Mouse (Mus musculus) neural tube, embryonic 15.5 days (tissue): Measurements from ENCODE around the gene Tnip1. TPM values are rescaled to one million over a fixed set of nuclear protein-coding genes. Genes with fewer than 3 reads are reported as not detected.

Experiments
- ATAC-seq: fragments of 200-750 bp; cut with Nextera tagmentation; 2 replicates; pipeline ENCODE4 v1.8.0; 2017; ENCODE audit warnings: mild to moderate bottlenecking, moderate TSS enrichment, moderate library complexity; ENCODE audit not compliant: low FRiP score
- H3K27ac ChIP-seq: fragments of 300-500 bp; sonication (generic); replicated peaks from 2 replicates; pipeline ENCODE4 v1.5.1; 2015; ENCODE audit warnings: mild to moderate bottlenecking, inconsistent platforms
- H3K27me3 ChIP-seq: fragments of 300-500 bp; sonication (generic); replicated peaks from 2 replicates; pipeline ENCODE4 v1.6.1; 2015; ENCODE audit warnings: inconsistent platforms
- H3K36me3 ChIP-seq: fragments of 300-500 bp; sonication (generic); 2 replicates; pipeline ENCODE4 v1.6.1; 2015; ENCODE audit warnings: inconsistent platforms
- H3K4me1 ChIP-seq: fragments of 300-500 bp; sonication (generic); 2 replicates; pipeline ENCODE4 v1.6.1; 2015; ENCODE audit warnings: inconsistent platforms
- H3K4me2 ChIP-seq: fragments of 300-500 bp; sonication (generic); 2 replicates; pipeline ENCODE4 v1.6.1; 2015; ENCODE audit warnings: inconsistent platforms, mild to moderate bottlenecking, moderate library complexity
- H3K4me3 ChIP-seq: fragments of 300-500 bp; sonication (generic); replicated peaks from 2 replicates; pipeline ENCODE4 v1.5.1; 2015; ENCODE audit warnings: mild to moderate bottlenecking, inconsistent platforms
- H3K9ac ChIP-seq: fragments of 300-500 bp; sonication (generic); replicated peaks from 2 replicates; pipeline ENCODE4 v1.6.1; 2015; ENCODE audit warnings: mild to moderate bottlenecking, inconsistent platforms
- H3K9me3 ChIP-seq: fragments of 300-500 bp; sonication (generic); replicated peaks from 2 replicates; pipeline ENCODE4 v1.6.1; 2016; ENCODE audit warnings: inconsistent platforms
- WGBS: fragments of 180-500 bp; shearing (Covaris S2); methylation state at CpG from one replicate; pipeline ENCODE4 v1.1.7; 2015; ENCODE audit warnings: mixed read lengths; 5-methylcytosine and 5-hydroxymethylcytosine counted together
- polyA plus RNA-seq: library from polyadenylated mRNA; unstranded; fragments of >200 nt; fragmentation: Nextera tagmentation; extraction: Ambion mirVana; gene quantifications from 2 replicates; pipeline ENCODE4 v1.2.1, GENCODE M21; 2015

Tnip1 gene
- polyA plus RNA-seq, 1 experiment from 2014 or later = 20.0 TPM

DNA sequence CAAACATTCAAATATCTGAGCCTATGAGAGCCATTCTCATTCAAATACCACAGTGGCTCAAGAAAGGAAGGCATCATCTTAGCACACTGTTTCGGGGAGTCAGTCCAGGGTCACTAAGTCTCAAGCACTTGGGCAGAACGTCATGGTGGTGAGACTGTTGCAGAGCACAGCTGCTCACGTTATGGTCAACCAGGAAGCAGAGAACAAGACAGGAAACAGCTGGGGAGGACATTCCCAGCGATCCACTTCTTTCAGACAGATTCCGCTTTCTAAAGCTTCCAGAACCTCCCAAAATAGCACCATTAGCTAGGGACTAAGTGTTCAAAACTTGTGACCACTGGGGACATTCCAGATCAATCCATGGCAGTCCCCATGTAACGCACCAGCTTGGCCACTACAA lies 74.8 kb downstream of the Tnip1 start:
- 86% methylated on average over 6 of the region's 6 CpGs for WGBS
- H3K4me2 ChIP-seq = no peak overlapping the region
- ATAC-seq = no peak
- H3K4me1 ChIP-seq = no peaks in the 10 kb centered on the region; the same call in 1 of the 2 replicates
- no peak overlapping the region for H3K9ac ChIP-seq
- H3K27me3 ChIP-seq = no peaks in the 10 kb centered on the region
- H3K36me3 ChIP-seq = no peaks in the 10 kb centered on the region
- H3K27ac ChIP-seq = no peak overlapping the region
- no peak overlapping the region for H3K4me3 ChIP-seq
- H3K9me3 ChIP-seq = no peaks in the 10 kb centered on the region

DNA sequence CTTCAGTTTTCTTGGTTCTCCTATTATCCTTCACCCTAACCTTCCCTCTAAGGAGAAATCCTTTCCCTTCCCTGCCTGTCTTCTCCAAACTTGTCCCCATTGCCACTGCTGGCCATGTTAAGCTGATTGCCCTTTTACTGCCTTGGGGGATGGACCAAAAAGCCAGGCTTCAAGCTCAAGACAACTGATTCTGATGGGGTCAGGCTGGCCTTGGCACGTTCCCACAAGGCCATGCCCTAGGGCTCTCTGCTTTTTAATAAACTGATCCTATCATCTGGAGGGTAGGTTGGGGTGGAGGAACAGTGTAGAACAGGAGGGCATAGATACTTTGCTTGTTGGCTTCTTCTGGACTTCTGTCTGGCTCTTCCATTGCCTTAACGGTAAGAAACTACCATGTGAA lies 77.3 kb downstream of the Tnip1 start:
- Histone ChIP-seq H3K4me1 (no peaks in the 10 kb centered on the region; the same call in 1 of the 2 replicates), H3K27ac (no peak overlapping the region), H3K9me3 (no peaks in the 10 kb centered on the region), H3K4me2 (no peak overlapping the region), H3K27me3 (no peaks in the 10 kb centered on the region), H3K4me3 (no peak overlapping the region), H3K9ac (no peak overlapping the region), H3K36me3 (no peaks in the 10 kb centered on the region)
- WGBS = 72% methylated on average over 2 of the region's 2 CpGs
- ATAC-seq = no peak

DNA sequence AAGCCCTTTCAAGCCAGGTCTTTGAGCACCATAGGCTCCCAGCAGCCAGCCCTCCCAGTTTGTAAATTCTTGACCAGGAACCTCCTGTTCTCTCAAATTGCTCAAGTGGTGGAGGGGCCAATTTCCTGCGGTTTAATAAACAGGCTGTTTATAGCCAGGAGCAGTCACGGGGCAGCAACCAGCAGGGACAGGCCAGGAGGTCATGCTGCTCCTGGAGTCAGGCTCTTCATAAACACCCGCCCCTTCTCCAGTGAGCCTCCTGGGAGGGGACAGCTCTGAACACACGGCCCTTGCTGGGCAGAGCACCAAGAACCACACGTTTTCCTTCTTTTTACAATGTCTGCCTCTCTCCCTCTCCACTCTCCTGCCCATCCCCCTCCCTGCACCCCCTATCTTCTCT lies 77.8 kb downstream of the Tnip1 start:
- Histone ChIP-seq H3K4me3 (no peak overlapping the region), H3K4me1 (no peaks in the 10 kb centered on the region; the same call in 1 of the 2 replicates)

DNA sequence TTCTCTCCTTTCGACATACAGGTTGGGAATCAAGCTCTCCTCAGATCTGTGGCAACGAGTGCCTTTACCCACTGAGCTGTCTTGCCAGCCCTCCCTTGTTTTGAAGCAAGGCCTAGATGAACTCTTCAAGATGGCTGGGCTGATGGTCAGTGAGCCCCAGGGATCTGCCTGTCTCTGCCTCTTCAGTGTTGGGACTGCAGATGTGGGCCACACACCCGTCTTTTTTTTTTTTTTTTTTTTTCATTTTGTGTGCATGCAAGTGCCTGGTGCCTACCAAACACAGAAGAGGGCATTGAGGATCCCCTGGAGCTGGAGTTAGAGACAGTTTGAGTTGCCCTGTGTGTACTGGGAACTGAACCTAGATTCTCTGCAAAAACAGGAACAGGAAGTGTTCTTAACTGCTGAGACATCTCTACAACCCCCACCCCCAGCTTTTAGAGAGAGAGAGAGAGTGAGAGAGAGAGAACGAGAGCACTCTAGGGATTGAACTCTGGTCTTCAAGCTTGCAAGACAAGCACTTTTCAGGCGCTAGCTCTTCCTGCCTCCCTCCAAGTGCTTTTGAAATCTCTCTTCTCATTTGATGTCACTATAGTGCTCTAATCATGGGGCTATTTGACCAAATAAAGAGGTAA lies 78.4 kb downstream of the Tnip1 start:
- Histone ChIP-seq H3K4me1 (no peaks in the 10 kb centered on the region; the same call in 1 of the 2 replicates), H3K9me3 (no peaks in the 10 kb centered on the region), H3K36me3 (no peaks in the 10 kb centered on the region), H3K4me2 (no peak overlapping the region), H3K4me3 (no peak overlapping the region), H3K9ac (no peak overlapping the region), H3K27ac (no peak overlapping the region), H3K27me3 (no peaks in the 10 kb centered on the region)
- WGBS = 70% methylated on average over 5 of the region's 5 CpGs
- ATAC-seq = no peak

More for the DNA sequence above, 77.8 kb downstream of the Tnip1 start:
- H3K4me2 ChIP-seq = no peak overlapping the region
- no peak for ATAC-seq
- no peaks in the 10 kb centered on the region for H3K27me3 ChIP-seq
- no peak overlapping the region for H3K27ac ChIP-seq
- no peaks in the 10 kb centered on the region for H3K9me3 ChIP-seq
- no peaks in the 10 kb centered on the region for H3K36me3 ChIP-seq
- WGBS = 8% methylated on average over 5 of the region's 5 CpGs
- no peak overlapping the region for H3K9ac ChIP-seq

DNA sequence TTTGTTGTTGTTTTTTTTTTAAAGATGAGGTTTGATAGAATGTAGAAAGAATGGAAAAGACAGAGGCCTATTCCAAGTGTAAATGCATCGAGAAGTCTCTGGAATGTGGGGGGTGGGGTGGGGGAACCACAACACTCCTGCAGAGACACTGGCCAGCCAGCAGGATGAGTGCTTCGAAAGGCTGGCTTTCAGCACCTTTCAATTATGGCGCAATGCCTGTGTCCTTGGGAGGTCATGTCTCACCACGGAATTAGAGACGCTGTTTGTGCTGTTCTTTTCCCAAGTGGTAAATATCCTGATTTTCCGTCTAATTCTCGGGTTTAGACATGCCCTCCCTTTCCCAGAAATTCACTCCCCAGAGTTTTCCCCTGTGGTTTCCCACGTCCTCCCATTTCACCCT lies 80.0 kb downstream of the Tnip1 start:
- no peaks in the 10 kb centered on the region for H3K9me3 ChIP-seq
- WGBS = 50% methylated on average over 8 of the region's 8 CpGs
- H3K27ac ChIP-seq = no peak overlapping the region
- no peak overlapping the region for H3K4me2 ChIP-seq
- ATAC-seq = no peak
- H3K4me3 ChIP-seq = no peak overlapping the region
- H3K36me3 ChIP-seq = no peaks in the 10 kb centered on the region
- no peak overlapping the region for H3K9ac ChIP-seq
- H3K27me3 ChIP-seq = no peaks in the 10 kb centered on the region
- H3K4me1 ChIP-seq = no peaks in the 10 kb centered on the region; the same call in 1 of the 2 replicates

DNA sequence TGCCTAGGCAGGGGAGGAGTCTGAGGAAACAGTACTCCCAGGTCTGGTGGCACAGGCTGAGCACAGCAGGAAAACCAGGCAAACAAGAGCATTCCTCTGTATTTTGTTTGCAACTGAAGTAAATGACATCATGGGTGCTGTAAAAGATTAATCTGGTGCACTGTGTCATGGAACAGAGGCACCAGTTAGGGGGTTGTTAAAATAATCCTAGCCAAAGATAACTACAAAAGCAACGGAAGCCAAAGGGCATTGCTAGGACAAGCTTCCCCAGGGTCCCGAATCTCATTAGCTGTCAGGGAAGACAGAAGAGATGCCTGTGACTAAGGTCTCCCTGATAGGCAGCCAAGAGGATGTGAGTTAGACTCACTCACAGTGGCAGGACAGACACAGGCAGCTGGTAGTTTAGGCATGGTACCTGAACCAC lies 81.7 kb downstream of the Tnip1 start:
- H3K4me1 ChIP-seq = no peaks in the 10 kb centered on the region; the same call in 1 of the 2 replicates
- H3K4me3 ChIP-seq = no peak overlapping the region
- no peaks in the 10 kb centered on the region for H3K9me3 ChIP-seq
- H3K9ac ChIP-seq = no peak overlapping the region
- no peaks in the 10 kb centered on the region for H3K27me3 ChIP-seq
- ATAC-seq = no peak
- H3K4me2 ChIP-seq = no peak overlapping the region
- no peak overlapping the region for H3K27ac ChIP-seq
- no peaks in the 10 kb centered on the region for H3K36me3 ChIP-seq
- 16% methylated on average over 2 of the region's 2 CpGs for WGBS

DNA sequence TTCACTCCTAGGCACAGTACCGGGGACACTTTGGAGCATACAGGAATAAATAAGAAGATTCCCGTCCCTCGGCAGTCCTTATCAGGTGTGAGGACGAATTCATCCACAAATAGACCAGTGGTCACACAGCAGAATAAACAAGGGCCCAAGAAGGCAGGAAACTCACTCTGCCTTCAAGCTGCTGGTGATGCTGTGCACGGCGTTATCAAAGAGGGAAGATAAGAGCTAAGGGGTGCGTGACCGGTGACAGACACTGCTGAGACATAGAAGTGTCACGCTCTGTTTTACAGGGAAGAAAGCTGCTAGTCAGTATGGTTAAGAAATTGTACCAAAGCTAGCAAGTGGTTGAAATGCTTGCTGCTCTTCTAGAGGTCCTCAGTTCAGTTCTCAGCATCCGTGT lies 82.8 kb downstream of the Tnip1 start:
- Histone ChIP-seq H3K27ac (no peak overlapping the region), H3K36me3 (no peaks in the 10 kb centered on the region), H3K9me3 (no peaks in the 10 kb centered on the region), H3K4me2 (no peak overlapping the region), H3K27me3 (no peaks in the 10 kb centered on the region), H3K4me1 (no peaks in the 10 kb centered on the region; the same call in 1 of the 2 replicates), H3K4me3 (no peak overlapping the region), H3K9ac (no peak overlapping the region)
- ATAC-seq = no peak
- WGBS = 86% methylated on average over 10 of the region's 10 CpGs

DNA sequence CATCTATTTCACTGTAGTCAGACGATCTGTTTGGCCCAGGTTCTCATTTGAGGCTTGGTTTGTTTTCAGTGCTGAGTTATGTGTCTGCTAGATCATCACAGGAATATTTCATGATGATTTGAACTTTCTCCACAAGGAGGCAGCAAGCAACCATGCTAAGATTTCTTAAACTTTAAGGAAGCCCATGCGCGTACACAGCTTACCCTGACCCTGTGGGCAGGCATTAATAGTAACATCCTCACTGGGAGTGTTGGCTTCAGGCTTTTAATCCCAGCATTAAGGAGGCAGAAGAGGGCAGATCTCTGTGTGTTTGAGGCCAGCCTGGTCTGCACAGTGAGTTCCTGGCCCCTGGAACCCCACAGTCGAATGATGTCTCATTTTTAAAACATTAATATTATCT lies 83.3 kb downstream of the Tnip1 start:
- 39% methylated on average over 4 of the region's 4 CpGs for WGBS
- H3K4me2 ChIP-seq = no peak overlapping the region
- H3K9me3 ChIP-seq = no peaks in the 10 kb centered on the region
- no peaks in the 10 kb centered on the region for H3K4me1 ChIP-seq
- no peak; the same call in 1 of the 2 replicates for ATAC-seq
- H3K27me3 ChIP-seq = no peaks in the 10 kb centered on the region
- no peak overlapping the region for H3K9ac ChIP-seq
- H3K27ac ChIP-seq = no peak overlapping the region
- H3K4me3 ChIP-seq = no peak overlapping the region
- peaks cover under 1% of the 10 kb centered on the region; the same call in 1 of the 2 replicates for H3K36me3 ChIP-seq

DNA sequence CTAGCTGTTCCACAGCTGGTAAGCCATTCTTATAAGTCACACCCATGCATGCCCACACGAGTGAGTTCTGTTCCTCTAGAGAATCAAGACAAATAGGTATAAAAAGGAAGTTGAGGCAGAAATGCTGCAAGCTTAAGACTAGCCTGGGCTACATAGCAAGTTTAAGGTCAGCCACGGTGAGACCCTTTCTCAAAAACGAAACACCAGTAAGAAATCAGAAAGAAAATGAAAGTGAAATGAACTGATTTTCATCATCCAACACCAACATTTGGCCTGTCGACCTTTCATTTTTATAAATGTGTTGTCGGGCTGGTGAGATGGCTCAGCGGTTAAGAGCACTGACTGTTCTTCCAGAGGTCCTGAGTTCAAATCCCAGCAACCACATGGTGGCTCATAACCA lies 83.8 kb downstream of the Tnip1 start:
- no peak overlapping the region for H3K27ac ChIP-seq
- peaks cover 6% of the 10 kb centered on the region for H3K36me3 ChIP-seq
- H3K4me3 ChIP-seq = no peak overlapping the region
- no peaks in the 10 kb centered on the region for H3K9me3 ChIP-seq
- no peak overlapping the region for H3K4me2 ChIP-seq
- no peaks in the 10 kb centered on the region for H3K4me1 ChIP-seq
- WGBS = 87% methylated on average over 6 of the region's 6 CpGs
- no peak overlapping the region for H3K9ac ChIP-seq
- no peak for ATAC-seq
- no peaks in the 10 kb centered on the region for H3K27me3 ChIP-seq

DNA sequence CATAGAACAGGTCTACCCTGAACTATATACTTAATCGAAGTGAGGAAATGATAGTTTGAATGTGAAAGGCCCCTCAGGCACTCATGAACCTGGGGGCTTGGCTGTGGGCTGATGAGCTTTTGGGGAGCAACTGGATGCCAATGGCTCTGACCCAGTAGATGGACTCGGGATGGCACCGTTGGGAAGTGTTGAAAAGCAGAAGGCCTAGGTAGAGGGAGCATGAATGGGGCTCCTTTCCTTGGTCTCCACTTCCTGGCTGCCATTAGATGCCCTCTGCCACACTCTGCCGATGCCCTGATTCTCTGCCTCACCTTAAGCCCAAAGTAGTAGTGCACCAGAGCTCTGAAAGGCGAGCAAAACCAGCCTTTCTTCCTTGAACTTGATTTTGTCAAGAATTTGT lies 86.7 kb downstream of the Tnip1 start:
- H3K4me3 ChIP-seq = no peak overlapping the region
- no peaks in the 10 kb centered on the region for H3K9me3 ChIP-seq
- no peaks in the 10 kb centered on the region for H3K27me3 ChIP-seq
- no peak for ATAC-seq
- H3K36me3 ChIP-seq = peaks cover 31% of the 10 kb centered on the region
- no peak overlapping the region for H3K9ac ChIP-seq
- H3K4me1 ChIP-seq = no peaks in the 10 kb centered on the region
- 96% methylated on average over 5 of the region's 5 CpGs for WGBS
- no peak overlapping the region for H3K4me2 ChIP-seq
- H3K27ac ChIP-seq = no peak overlapping the region

DNA sequence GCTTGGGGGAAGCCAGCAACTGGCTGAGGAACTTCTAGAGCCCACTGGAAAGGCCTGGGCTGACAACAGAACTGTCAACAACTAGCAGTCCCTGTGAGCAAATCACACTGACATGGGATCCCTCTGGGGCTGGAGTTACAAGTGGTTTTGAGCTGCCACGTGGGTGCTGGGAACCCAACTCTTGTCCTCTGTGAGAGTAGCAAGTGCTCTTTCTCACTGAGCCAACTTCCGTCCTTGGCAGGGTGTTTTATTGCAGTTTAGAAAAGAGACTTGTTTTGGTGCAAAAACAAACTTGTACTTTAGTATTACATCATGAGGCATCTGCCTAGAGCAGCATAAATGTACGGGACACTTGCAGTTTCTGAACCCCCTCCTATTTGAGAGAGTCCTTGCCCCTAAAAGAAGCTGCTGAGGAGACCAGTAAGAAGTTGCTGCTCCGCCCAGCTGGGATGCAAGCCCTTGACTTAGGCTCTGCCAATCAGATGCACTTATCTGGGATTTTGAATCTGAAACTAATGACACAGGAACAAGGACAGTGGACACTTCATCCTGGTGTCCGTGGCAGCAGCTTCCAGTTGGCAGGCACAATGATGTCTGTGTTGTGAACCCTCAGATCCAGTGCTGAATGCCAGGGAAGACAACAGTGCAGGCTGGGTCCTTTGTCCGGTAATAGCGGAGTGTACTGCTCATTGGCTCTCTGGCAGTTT lies 90.7 kb downstream of the Tnip1 start:
- peaks cover 26% of the 10 kb centered on the region for H3K4me1 ChIP-seq
- WGBS = 63% methylated on average over 7 of the region's 7 CpGs
- no peak overlapping the region for H3K4me3 ChIP-seq
- H3K27me3 ChIP-seq = no peaks in the 10 kb centered on the region
- peak overlapping the region; percentile 9 for H3K27ac ChIP-seq
- no peak overlapping the region for H3K4me2 ChIP-seq
- no peak for ATAC-seq
- H3K9ac ChIP-seq = no peak overlapping the region
- H3K36me3 ChIP-seq = peaks cover 46% of the 10 kb centered on the region
- no peaks in the 10 kb centered on the region for H3K9me3 ChIP-seq

DNA sequence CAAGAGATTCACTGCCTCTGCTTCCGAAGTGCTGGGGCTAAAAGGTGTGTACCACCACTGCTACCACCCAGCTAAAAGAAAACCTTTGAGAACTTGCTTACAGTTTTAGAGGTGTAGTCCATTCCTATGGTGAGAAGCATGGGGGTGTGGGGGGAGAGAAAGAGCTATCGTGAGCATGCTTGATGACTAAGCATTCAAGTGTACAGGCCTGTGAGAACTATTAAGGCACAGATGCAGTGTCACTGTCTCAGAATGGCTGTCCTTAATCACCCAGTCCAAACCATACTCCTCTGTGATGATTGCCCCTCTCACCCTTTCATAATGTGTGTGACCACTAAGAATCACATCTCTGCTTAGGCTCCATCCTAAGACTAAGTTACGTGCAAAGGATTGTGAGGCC lies 93.4 kb downstream of the Tnip1 start:
- Histone ChIP-seq H3K4me3 (no peak overlapping the region), H3K4me2 (peak overlapping the region; percentile 70; the same call in 1 of the 2 replicates)

More for the DNA sequence above, 93.4 kb downstream of the Tnip1 start:
- peaks cover 45% of the 10 kb centered on the region for H3K36me3 ChIP-seq
- no peaks in the 10 kb centered on the region for H3K9me3 ChIP-seq
- no peaks in the 10 kb centered on the region for H3K27me3 ChIP-seq
- no peak for ATAC-seq
- H3K9ac ChIP-seq = peak overlapping the region; percentile 14; the same call in 1 of the 2 replicates
- 59% methylated on average over 3 of the region's 3 CpGs for WGBS
- no peak overlapping the region for H3K27ac ChIP-seq
- peaks cover 31% of the 10 kb centered on the region for H3K4me1 ChIP-seq
